Mouse (Mus musculus) MEL (cell line): ENCODE measurements around the gene Zbtb22. TPM values are rescaled to one million over a fixed set of nuclear protein-coding genes. Genes with fewer than 3 reads are reported as not detected.

ENCODE experiments used
- DNase-seq: peaks from one replicate; pipeline ENCODE4 v3.0.0; 2011; ENCODE audit warnings: low read depth, low spot score
- H3K27ac ChIP-seq: 2 replicates; pipeline ENCODE4 v1.5.1; 2012; ENCODE audit warnings: low read depth, mild to moderate bottlenecking, control low read depth, low read length, moderate library complexity; ENCODE audit not compliant: control insufficient read depth
- H3K27me3 ChIP-seq, 2 experiments: fragments of 150-350 bp in 1 of 2; sonication (generic) in 1 of 2; 2 replicates each; pipeline ENCODE4 v1.6.1; 2012; ENCODE audit warnings: low read length in 2 of 2, mild to moderate bottlenecking in 2 of 2, improper control_type of control experiment in 1 of 2, moderate library complexity in 1 of 2; ENCODE audit not compliant: insufficient read depth in 2 of 2, control insufficient read depth in 1 of 2
- H3K36me3 ChIP-seq, 2 experiments: 2 replicates each; pipeline ENCODE4 v1.6.1; 2012 to 2014; ENCODE audit warnings: low read length in 2 of 2, improper control_type of control experiment in 1 of 2, inconsistent platforms in 1 of 2, mild to moderate bottlenecking in 1 of 2; ENCODE audit not compliant: insufficient read depth in 2 of 2, control insufficient read depth in 1 of 2
- H3K4me1 ChIP-seq, 2 experiments: fragments of 150-350 bp in 1 of 2; sonication (generic) in 1 of 2; 2 replicates each; pipeline ENCODE4 v1.6.1; 2012; ENCODE audit warnings: low read length in 2 of 2, improper control_type of control experiment in 1 of 2, mild to moderate bottlenecking in 1 of 2; ENCODE audit not compliant: insufficient read depth in 2 of 2, control insufficient read depth in 1 of 2
- H3K4me3 ChIP-seq, 2 experiments: fragments of 150-350 bp in 1 of 2; sonication (generic) in 1 of 2; 2 replicates each; pipeline ENCODE4 v1.5.1; 2012; ENCODE audit warnings: low read depth in 2 of 2, low read length in 2 of 2, mild to moderate bottlenecking in 2 of 2, moderate library complexity in 2 of 2, control low read depth in 1 of 2, improper control_type of control experiment in 1 of 2; ENCODE audit not compliant: control insufficient read depth in 1 of 2, insufficient read depth in 1 of 2
- H3K79me2 ChIP-seq: 2 replicates; pipeline ENCODE4 v1.6.1; 2012; ENCODE audit warnings: mild to moderate bottlenecking, low read length, moderate library complexity; ENCODE audit not compliant: control insufficient read depth, poor library complexity, insufficient read depth
- H3K9ac ChIP-seq: 2 replicates; pipeline ENCODE4 v1.6.1; 2012; ENCODE audit warnings: low read depth, mild to moderate bottlenecking, control low read depth, low read length, moderate library complexity; ENCODE audit not compliant: control insufficient read depth, poor library complexity, severe bottlenecking
- H3K9me3 ChIP-seq: fragments of 150-350 bp; sonication (generic); replicated peaks from 2 replicates; pipeline ENCODE4 v1.6.1; 2012; ENCODE audit warnings: mild to moderate bottlenecking, low read length, improper control_type of control experiment, moderate library complexity; ENCODE audit not compliant: insufficient read depth
- BHLHE40 ChIP-seq: IDR thresholded peaks from 2 replicates; pipeline ENCODE4 v1.6.1; 2012; ENCODE audit warnings: low read depth, mild to moderate bottlenecking, inconsistent platforms, low read length, improper control_type of control experiment, borderline replicate concordance
- ELF1 ChIP-seq: IDR thresholded peaks from 2 replicates; pipeline ENCODE4 v1.6.1; 2014; ENCODE audit warnings: low read depth, mild to moderate bottlenecking, inconsistent platforms, low read length, improper control_type of control experiment, moderate library complexity
- GATA1 ChIP-seq: IDR thresholded peaks from 2 replicates; pipeline ENCODE4 v1.6.1; 2011; ENCODE audit warnings: low read depth, low read length, improper control_type of control experiment
- MAZ ChIP-seq: IDR thresholded peaks from 2 replicates; pipeline ENCODE4 v1.6.1; 2012; ENCODE audit warnings: low read depth, mild to moderate bottlenecking, inconsistent platforms, low read length, improper control_type of control experiment
- MYC ChIP-seq: IDR thresholded peaks from 2 replicates; pipeline ENCODE4 v1.6.1; 2011; ENCODE audit warnings: low read depth, mild to moderate bottlenecking, low read length, improper control_type of control experiment, moderate library complexity
- RAD21 ChIP-seq: IDR thresholded peaks from 2 replicates; pipeline ENCODE4 v1.6.1; 2011; ENCODE audit warnings: mild to moderate bottlenecking, low read depth, low read length, improper control_type of control experiment
- SIN3A ChIP-seq: IDR thresholded peaks from 2 replicates; pipeline ENCODE4 v1.6.1; 2012; ENCODE audit warnings: low read length, improper control_type of control experiment, inconsistent platforms
- TAL1 ChIP-seq: IDR thresholded peaks from 2 replicates; pipeline ENCODE4 v1.6.1; 2012; ENCODE audit warnings: mild to moderate bottlenecking, inconsistent platforms, low read length, moderate library complexity, mixed read lengths
- polyA plus RNA-seq, 2 experiments: library from polyadenylated mRNA; stranded (reverse) in 1 of 2; unstranded in 1 of 2; fragments of >175 nt in 1 of 2; fragments of >200 nt in 1 of 2; gene quantifications; 2 replicates each; pipeline versions ENCODE4 v1.2.1 to v1.2.4; 2012; ENCODE audit warnings: low replicate concordance in 2 of 2, low read depth in 1 of 2; ENCODE audit not compliant: insufficient read length in 2 of 2, insufficient read depth in 1 of 2, missing spikeins in 1 of 2
- total RNA-seq: library from RNA; depleted of rRNA; stranded (reverse); fragments of 300-350 nt; gene quantifications from 2 replicates; pipeline ENCODE4 v1.2.3, GENCODE M21; 2012

Zbtb22 gene
- total and polyA plus RNA-seq, 3 experiments: 18.6 to 30.0 TPM; not detected in 1

DNA sequence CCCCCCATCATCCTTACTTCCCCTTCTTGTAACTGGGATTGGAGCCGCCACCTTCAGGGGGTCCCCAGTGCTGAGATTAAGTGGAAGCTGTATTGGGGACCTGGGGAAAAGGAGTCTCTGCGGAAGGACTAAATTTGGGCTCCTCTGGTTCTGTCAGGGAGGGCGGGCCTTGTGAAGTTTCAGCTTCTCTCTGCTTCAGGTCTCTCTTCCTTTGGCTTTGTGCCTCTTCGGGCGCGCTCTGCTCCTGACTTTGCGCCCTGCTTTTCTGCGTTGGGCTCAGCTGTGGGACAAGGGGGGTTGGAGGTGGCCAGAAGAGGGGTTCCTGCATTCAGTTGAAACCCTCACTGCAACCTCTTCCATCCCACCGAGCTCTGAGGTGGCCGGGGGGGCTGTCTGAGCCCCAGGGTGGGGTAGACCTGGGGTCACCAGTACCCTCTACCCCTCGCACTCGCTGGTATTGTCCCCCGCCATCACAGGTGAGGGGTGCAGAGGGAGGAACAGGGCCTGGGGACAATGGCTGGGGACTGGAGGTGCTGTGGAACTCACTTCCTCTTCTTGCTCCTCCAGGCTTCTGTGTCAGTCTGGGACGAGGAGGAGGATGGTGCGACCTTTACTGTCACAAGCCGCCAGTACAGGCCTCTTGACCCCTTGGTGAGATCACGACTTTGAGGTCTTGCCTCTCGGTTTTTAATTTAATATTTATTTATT is 15.6 kb downstream of the Zbtb22 start:
- Histone ChIP-seq H3K79me2 (peaks cover 24% of the 10 kb centered on the region), H3K36me3 (peaks cover 0 to 3% of the 10 kb centered on the region in 2 experiments; a peak in 2 of 4 replicates), H3K27me3 (no peaks in the 10 kb centered on the region), H3K4me3 (no peak overlapping the region), H3K9ac (no peak overlapping the region)
- TF ChIP-seq SIN3A (no peak; the same call in 1 of the 2 replicates), MAZ (0 out of 2 replicates have a peak, but pooled peaks have one; percentile 34), GATA1 (no peak)
- TF ChIP-seq, all 39 proteins: peak for 1
- H3K27ac ChIP-seq: no peak overlapping the region
- peaks cover 0 to 7% of the 10 kb centered on the region in 2 experiments; a peak in 2 of 4 replicates for H3K4me1 ChIP-seq
- H3K9me3 ChIP-seq: no peaks in the 10 kb centered on the region
- DNase-seq: peak; percentile 46

GRCm38 (mm10) chr17:33931947-33932346 is 16.2 kb downstream of the Zbtb22 start:
- no peak for DNase-seq
- peaks cover 24% of the 10 kb centered on the region for H3K79me2 ChIP-seq
- H3K4me1 ChIP-seq: peaks cover 0 to 7% of the 10 kb centered on the region in 2 experiments; a peak in 2 of 4 replicates
- H3K27me3 ChIP-seq: no peaks in the 10 kb centered on the region
- H3K9ac ChIP-seq: no peak overlapping the region
- H3K4me3 ChIP-seq: no peak overlapping the region
- H3K27ac ChIP-seq: no peak overlapping the region
- TF ChIP-seq MYC (no peak), RAD21 (no peak), ELF1 (no peak), BHLHE40 (no peak), TAL1 (no peak)
- no peaks in the 10 kb centered on the region for H3K9me3 ChIP-seq
- peaks cover 0 to 3% of the 10 kb centered on the region in 2 experiments; a peak in 2 of 4 replicates for H3K36me3 ChIP-seq

DNA sequence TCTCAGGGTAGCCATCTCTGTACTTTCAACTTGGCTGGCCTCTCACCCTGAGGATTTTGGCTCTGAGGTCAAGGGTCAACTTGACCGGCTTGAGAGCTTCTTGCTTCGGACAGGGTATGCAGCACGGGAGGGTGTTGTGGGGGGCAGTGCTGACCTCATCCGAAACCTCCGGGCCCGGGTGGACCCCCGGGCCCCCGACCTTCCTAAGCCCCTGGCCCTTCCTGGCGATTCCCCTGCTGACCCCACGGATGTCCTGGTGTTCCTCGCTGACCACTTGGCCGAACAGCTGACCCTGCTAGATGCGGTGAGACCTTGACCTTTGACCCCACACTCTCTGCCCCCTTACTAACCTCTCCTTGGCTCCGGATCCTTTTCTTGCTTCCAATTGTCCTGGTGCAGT is 16.7 kb downstream of the Zbtb22 start:
- no peak overlapping the region for H3K4me3 ChIP-seq
- H3K9me3 ChIP-seq: no peaks in the 10 kb centered on the region
- no peak for DNase-seq
- H3K27ac ChIP-seq: no peak overlapping the region
- no peak for TF ChIP-seq MYC
- peaks cover 0 to 3% of the 10 kb centered on the region in 2 experiments; a peak in 2 of 4 replicates for H3K36me3 ChIP-seq
- no peak overlapping the region for H3K9ac ChIP-seq
- no peaks in the 10 kb centered on the region for H3K27me3 ChIP-seq
- H3K79me2 ChIP-seq: peaks cover 24% of the 10 kb centered on the region
- peaks cover 0 to 7% of the 10 kb centered on the region in 2 experiments; a peak in 2 of 4 replicates for H3K4me1 ChIP-seq
